Mouse (Mus musculus): ENCODE data around the gene Wfdc12. TPM values are rescaled to one million over a fixed set of nuclear protein-coding genes. Genes with fewer than 3 reads are reported as not detected.

Wfdc12 gene
- polyA plus RNA-seq, 1 experiment: not detected

DNA sequence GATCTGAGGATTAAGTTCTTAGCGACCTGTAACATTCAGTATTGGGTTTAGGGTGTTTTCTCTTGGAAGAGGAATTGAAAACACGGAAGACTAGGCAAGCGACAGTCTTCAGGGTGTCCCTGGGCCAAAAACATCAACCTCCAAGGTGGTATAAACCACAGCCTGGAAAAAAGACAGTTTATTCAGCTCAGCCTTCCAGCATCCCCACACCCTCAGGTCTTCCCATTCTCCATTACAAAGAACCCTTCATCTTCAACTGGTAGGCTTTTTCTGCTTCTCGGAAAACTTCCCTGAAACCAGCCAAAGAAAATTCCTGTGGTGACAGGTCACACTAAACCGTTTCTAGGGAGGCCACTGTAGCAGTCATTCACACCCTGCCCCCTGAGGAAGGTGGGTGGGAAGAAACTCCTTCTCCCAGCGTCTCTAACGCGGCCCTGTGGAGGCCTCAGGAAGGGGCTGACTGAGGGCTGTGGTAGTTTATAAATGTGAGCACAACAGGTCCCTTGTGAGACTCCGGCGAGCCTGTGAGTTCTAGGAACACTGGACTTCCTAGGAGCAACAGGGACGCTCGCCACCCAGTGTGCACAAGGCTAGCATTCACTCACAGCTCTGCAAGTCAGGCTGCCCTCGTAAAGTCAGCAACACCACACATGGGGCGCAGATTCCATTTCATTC is 40.2 kb downstream of the Wfdc12 start:
- H3K27ac ChIP-seq (ENCODE audit: insufficient read depth, low read length): no peak overlapping the region
- no peak for TF ChIP-seq POLR2A (IDR thresholded peaks at IDR 0.05; ENCODE audit: low read depth, low read length)
- no peak for TF ChIP-seq CTCF (IDR thresholded peaks at IDR 0.05; ENCODE audit: extremely low read depth, insufficient read depth, insufficient read length, insufficient replicate concordance)
- H3K36me3 ChIP-seq (ENCODE audit: control insufficient read depth, insufficient read depth, low read length): peaks cover 61% of the 10 kb centered on the region
- 92% methylated on average over 14 of the region's 14 CpGs for WGBS
- DNase-seq (ENCODE audit: low read depth in 1 of 2, low spot score in 2 of 2): no peak
- no peaks in the 10 kb centered on the region for H3K4me1 ChIP-seq (ENCODE audit: control insufficient read depth, insufficient read depth, insufficient read length)
- no peak overlapping the region for H3K4me3 ChIP-seq (ENCODE audit: extremely low read depth, insufficient read depth, insufficient read length)
- H3K27me3 ChIP-seq (ENCODE audit: control insufficient read depth, insufficient read depth, low read length): no peaks in the 10 kb centered on the region

DNA sequence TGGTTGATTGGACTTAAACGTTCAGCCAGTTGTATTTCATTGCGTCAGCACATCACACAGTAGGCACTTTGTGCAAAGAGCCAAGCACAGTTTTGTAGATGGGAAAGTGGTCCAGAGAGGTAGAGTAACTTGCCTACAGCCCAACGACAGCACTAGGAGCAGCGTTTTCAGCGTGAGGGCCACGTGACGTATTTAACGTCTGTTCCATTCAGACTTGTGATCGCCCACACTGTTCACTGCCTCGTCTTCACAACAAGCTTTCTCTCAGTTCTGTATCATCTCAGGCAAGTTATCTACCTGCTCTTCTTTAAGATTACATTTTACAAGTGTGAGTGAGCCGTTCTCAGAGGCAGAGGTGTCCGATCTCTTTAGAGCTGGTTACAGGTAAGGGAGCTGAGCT is 43.9 kb downstream of the Wfdc12 start:
- WGBS: 94% methylated on average over 12 of the region's 12 CpGs
- no peak overlapping the region for H3K27ac ChIP-seq (ENCODE audit: insufficient read depth, low read length)

DNA sequence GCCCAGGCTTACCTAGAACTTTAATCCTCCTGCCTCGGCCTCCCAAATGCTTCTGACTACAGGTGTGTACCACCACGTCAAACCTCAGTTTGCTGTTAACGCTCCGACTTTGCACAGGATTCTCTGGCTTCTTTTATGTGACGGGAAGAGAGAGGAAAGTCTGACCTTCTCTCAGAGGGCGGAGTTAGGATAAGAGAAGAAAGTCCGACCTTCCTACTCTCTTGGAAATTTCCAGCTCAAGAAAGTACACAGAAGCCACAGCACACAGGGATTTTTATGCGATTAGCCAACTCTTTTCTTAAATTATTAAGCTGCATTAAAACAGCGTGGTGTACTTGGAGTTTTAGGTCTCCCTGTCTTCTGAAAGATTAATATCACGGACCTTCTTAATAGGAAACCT is 45.9 kb downstream of the Wfdc12 start:
- Histone ChIP-seq H3K4me1 (ENCODE audit: control insufficient read depth, insufficient read depth, insufficient read length) (no peaks in the 10 kb centered on the region), H3K27ac (ENCODE audit: insufficient read depth, low read length) (no peak overlapping the region), H3K4me3 (ENCODE audit: extremely low read depth, insufficient read depth, insufficient read length) (no peak overlapping the region), H3K36me3 (ENCODE audit: control insufficient read depth, insufficient read depth, low read length) (peaks cover 32% of the 10 kb centered on the region), H3K27me3 (ENCODE audit: control insufficient read depth, insufficient read depth, low read length) (no peaks in the 10 kb centered on the region)
- TF ChIP-seq POLR2A (IDR thresholded peaks at IDR 0.05; ENCODE audit: low read depth, low read length) (no peak), CTCF (IDR thresholded peaks at IDR 0.05; ENCODE audit: extremely low read depth, insufficient read depth, insufficient read length, insufficient replicate concordance) (no peak)
- 96% methylated on average over 10 of the region's 10 CpGs for WGBS
- DNase-seq (ENCODE audit: low read depth in 1 of 2, low spot score in 2 of 2): no peak

More for the DNA sequence above, 43.9 kb downstream of the Wfdc12 start:
- no peak overlapping the region for H3K4me3 ChIP-seq (ENCODE audit: extremely low read depth, insufficient read depth, insufficient read length)
- H3K27me3 ChIP-seq (ENCODE audit: control insufficient read depth, insufficient read depth, low read length): no peaks in the 10 kb centered on the region
- no peak for DNase-seq (ENCODE audit: low read depth in 1 of 2, low spot score in 2 of 2)
- H3K36me3 ChIP-seq (ENCODE audit: control insufficient read depth, insufficient read depth, low read length): peaks cover 42% of the 10 kb centered on the region
- no peak for TF ChIP-seq POLR2A (IDR thresholded peaks at IDR 0.05; ENCODE audit: low read depth, low read length)
- no peak for TF ChIP-seq CTCF (IDR thresholded peaks at IDR 0.05; ENCODE audit: extremely low read depth, insufficient read depth, insufficient read length, insufficient replicate concordance)
- no peaks in the 10 kb centered on the region for H3K4me1 ChIP-seq (ENCODE audit: control insufficient read depth, insufficient read depth, insufficient read length)

DNA sequence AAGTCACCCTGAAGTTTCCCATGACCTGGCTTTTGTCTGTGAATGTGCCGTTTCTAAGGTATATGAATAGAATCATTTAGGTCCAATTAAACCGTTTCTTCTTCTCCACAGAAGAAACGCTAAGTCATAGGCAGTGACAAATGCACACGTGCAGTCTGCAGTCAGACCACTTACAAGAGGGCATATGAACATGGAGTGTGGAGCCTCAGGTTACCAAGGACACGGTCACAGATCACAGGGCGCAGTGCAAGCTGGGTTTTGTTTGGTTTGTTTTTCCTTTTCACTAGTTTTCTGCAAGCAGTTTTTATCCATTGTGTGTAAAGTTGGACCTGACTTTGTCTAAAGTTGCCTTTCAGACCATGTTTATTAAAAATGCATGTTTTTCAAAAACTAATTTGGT is 46.4 kb downstream of the Wfdc12 start:
- no peak for DNase-seq (ENCODE audit: low read depth in 1 of 2, low spot score in 2 of 2)
- no peak overlapping the region for H3K4me3 ChIP-seq (ENCODE audit: extremely low read depth, insufficient read depth, insufficient read length)
- H3K36me3 ChIP-seq (ENCODE audit: control insufficient read depth, insufficient read depth, low read length): peaks cover 31% of the 10 kb centered on the region
- H3K4me1 ChIP-seq (ENCODE audit: control insufficient read depth, insufficient read depth, insufficient read length): no peaks in the 10 kb centered on the region
- no peak for TF ChIP-seq POLR2A (IDR thresholded peaks at IDR 0.05; ENCODE audit: low read depth, low read length)
- no peak for TF ChIP-seq CTCF (IDR thresholded peaks at IDR 0.05; ENCODE audit: extremely low read depth, insufficient read depth, insufficient read length, insufficient replicate concordance)
- H3K27ac ChIP-seq (ENCODE audit: insufficient read depth, low read length): no peak overlapping the region
- no peaks in the 10 kb centered on the region for H3K27me3 ChIP-seq (ENCODE audit: control insufficient read depth, insufficient read depth, low read length)
- WGBS: 69% methylated on average over 6 of the region's 6 CpGs

DNA sequence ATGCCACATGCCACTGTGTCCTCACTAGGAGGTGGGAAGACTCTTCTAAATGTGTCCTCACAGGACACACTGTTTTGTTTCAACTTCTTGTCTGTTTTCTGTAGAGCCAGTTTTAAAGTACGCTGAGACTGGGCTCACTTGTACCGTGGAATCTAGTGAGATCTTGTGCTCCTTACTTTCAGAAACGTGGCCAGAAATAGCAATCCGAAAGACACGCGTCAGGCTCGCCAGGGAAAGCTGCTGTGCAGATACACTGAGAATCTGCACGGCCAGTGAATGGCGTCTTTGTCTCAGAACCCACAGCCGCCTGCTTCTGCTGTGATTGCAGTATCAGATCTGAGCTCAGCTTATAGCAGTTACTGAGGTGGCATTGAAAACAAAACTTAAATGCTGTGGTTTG is 48.4 kb downstream of the Wfdc12 start:
- H3K36me3 ChIP-seq (ENCODE audit: control insufficient read depth, insufficient read depth, low read length): peaks cover 30% of the 10 kb centered on the region
- no peaks in the 10 kb centered on the region for H3K4me1 ChIP-seq (ENCODE audit: control insufficient read depth, insufficient read depth, insufficient read length)
- H3K4me3 ChIP-seq (ENCODE audit: extremely low read depth, insufficient read depth, insufficient read length): no peak overlapping the region
- H3K27ac ChIP-seq (ENCODE audit: insufficient read depth, low read length): no peak overlapping the region
- TF ChIP-seq POLR2A (IDR thresholded peaks at IDR 0.05; ENCODE audit: low read depth, low read length) (no peak), CTCF (IDR thresholded peaks at IDR 0.05; ENCODE audit: extremely low read depth, insufficient read depth, insufficient read length, insufficient replicate concordance) (no peak)
- H3K27me3 ChIP-seq (ENCODE audit: control insufficient read depth, insufficient read depth, low read length): no peaks in the 10 kb centered on the region
- DNase-seq (ENCODE audit: low read depth in 1 of 2, low spot score in 2 of 2): no peak
- 87% methylated on average over 10 of the region's 10 CpGs for WGBS

Other genes starting within 250 kb of the Wfdc12 start
- gene Ywhab, start 195.6 kb downstream of the Wfdc12 start, polyA plus RNA-seq (2012; rRNA removed): 24.0 and 26.4 TPM in 2 replicates
- 0.23 and 0.69 TPM in 2 replicates for gene Pabpc1l, start 165.2 kb downstream of the Wfdc12 start, polyA plus RNA-seq (2012; rRNA removed)
- gene Stk4, start 120.3 kb downstream of the Wfdc12 start, polyA plus RNA-seq (2012; rRNA removed): 31.6 and 36.9 TPM in 2 replicates
- 51.7 and 66.0 TPM in 2 replicates for gene Tomm34, start 119.4 kb downstream of the Wfdc12 start, polyA plus RNA-seq (2012; rRNA removed)
- 0.12 and 0.14 TPM in 2 replicates for gene Kcns1, start 19.5 kb downstream of the Wfdc12 start, polyA plus RNA-seq (2012; rRNA removed)
- gene Wfdc5, start 7.9 kb downstream of the Wfdc12 start, polyA plus RNA-seq (2012; rRNA removed): not detected in 2 replicates
- not detected in 2 replicates for gene Wfdc15a, start 9.5 kb upstream of the Wfdc12 start, polyA plus RNA-seq (2012; rRNA removed)
- 0.16 TPM in 1 of 2 replicates, not detected in the other for gene Wfdc15b, start 31.1 kb upstream of the Wfdc12 start, polyA plus RNA-seq (2012; rRNA removed)
- not detected in 2 replicates for gene Svs2, start 47.9 kb upstream of the Wfdc12 start, polyA plus RNA-seq (2012; rRNA removed)
- not detected in 2 replicates for gene Svs3b, start 66.0 kb upstream of the Wfdc12 start, polyA plus RNA-seq (2012; rRNA removed)
- not detected in 2 replicates for gene Svs4, start 87.9 kb upstream of the Wfdc12 start, polyA plus RNA-seq (2012; rRNA removed)
- not detected in 2 replicates for gene Svs3a, start 98.7 kb upstream of the Wfdc12 start, polyA plus RNA-seq (2012; rRNA removed)
- not detected in 2 replicates for gene Svs6, start 126.1 kb upstream of the Wfdc12 start, polyA plus RNA-seq (2012; rRNA removed)
- gene Svs5, start 142.1 kb upstream of the Wfdc12 start, polyA plus RNA-seq (2012; rRNA removed): not detected in 2 replicates
- gene Slpi, start 198.5 kb upstream of the Wfdc12 start, polyA plus RNA-seq (2012; rRNA removed): 33.5 and 77.7 TPM in 2 replicates
- gene Rbpjl, start 212.5 kb upstream of the Wfdc12 start, polyA plus RNA-seq (2012; rRNA removed): 19.0 and 39.4 TPM in 2 replicates
- 0.82 and 1.2 TPM in 2 replicates for gene Matn4, start 214.6 kb upstream of the Wfdc12 start, polyA plus RNA-seq (2012; rRNA removed)

Measured in spleen, adult 2 months (tissue).